In genomic region chr8:71628396-71629095, GRCm38 (mm10) we compare ENCODE assay signal across 8 mouse cellular contexts. TPM values are rescaled to one million over a fixed set of nuclear protein-coding genes. Genes with fewer than 3 reads are reported as not detected.
DNase-seq lines count a peak whose midpoint lies in the region; ATAC-seq and TF ChIP-seq lines count a peak whose summit lies in the region.

No protein-coding gene starts in this region.

- peak overlapping the region; percentile 55 for H3ac ChIP-seq in C2C12 (ENCODE audit: control insufficient read depth, insufficient read length, low read depth)

- H3K27ac ChIP-seq in gastrocnemius, adult 2 months = peak overlapping the region; percentile 89

- no peak for TF ChIP-seq CTCF in gastrocnemius, adult 2 months (IDR thresholded peaks at IDR 0.05)
- no peak for TF ChIP-seq CTCF in C2C12 (IDR thresholded peaks at IDR 0.05; ENCODE audit: control insufficient read depth, insufficient read depth, insufficient read length)

- peak; percentile 11 for ATAC-seq in granulocyte monocyte progenitor cell, adult 5-6 weeks (replicated peaks; ENCODE audit: poor library complexity, severe bottlenecking)

- H3K27me3 ChIP-seq in C2C12 (ENCODE audit: control insufficient read depth, insufficient read depth, insufficient read length) = no peaks in the 10 kb centered on the region

- no peaks in the 10 kb centered on the region for H3K79me2 ChIP-seq in C2C12 (ENCODE audit: control insufficient read depth, insufficient read depth)

- peak overlapping the region; percentile 75 for H3K4me3 ChIP-seq in gastrocnemius, adult 2 months
- H3K4me3 ChIP-seq in C2C12 (ENCODE audit: insufficient read depth, poor library complexity, severe bottlenecking) = peak overlapping the region; percentile 18

- intact Hi-C loops in gastrocnemius, adult 2 months (cut with DNase I) = loop anchor here (2.0 kb wide), 1 partner anchor 36 kb away; the partner anchor contains the start of gene Pgls
- intact Hi-C loops in gastrocnemius, postnatal 36 days (cut with DNase I) = no loop called here

- H3K79me3 ChIP-seq in C2C12 (ENCODE audit: low read depth) = no peaks in the 10 kb centered on the region

- H3K36me3 ChIP-seq in C2C12 (ENCODE audit: control insufficient read depth, insufficient read depth) = peaks cover 24% of the 10 kb centered on the region

- DNase-seq in gastrocnemius, adult 2 months = peak; percentile 47
- no peak for DNase-seq in gastrocnemius, postnatal 36 days
- peak; percentile 38 for DNase-seq in lung, postnatal 10 days
- no peak for DNase-seq in layer of hippocampus, postnatal 14 days (ENCODE audit: low spot score in 2 of 2)
- DNase-seq in spleen, postnatal 4 days (ENCODE audit: low spot score in 2 of 2) = no peak
- DNase-seq in Muller cell, postnatal 12 days (ENCODE audit: inconsistent ontology term) = no peak

TF ChIP-seq in C2C12, 6 proteins besides CTCF, POLR2A, EP300 and RAD21:
- TF ChIP-seq MAX (IDR thresholded peaks at IDR 0.05) (no peak), FOSL1 (IDR thresholded peaks at IDR 0.05; ENCODE audit: insufficient read depth, low read length, poor library complexity, severe bottlenecking) (no peak), USF1 (IDR thresholded peaks at IDR 0.05; ENCODE audit: low read depth) (no peak), MYOD1 (IDR thresholded peaks at IDR 0.05; ENCODE audit: control insufficient read depth, insufficient read length, low read depth) (no peak), CEBPB (IDR thresholded peaks at IDR 0.05; ENCODE audit: low read depth) (no peak), MYOG (IDR thresholded peaks at IDR 0.05; ENCODE audit: control insufficient read depth, extremely low read depth, insufficient read length) (no peak)

RNA-seq across cellular contexts. Expression of gene Colgalt1, which starts 17.7 kb away (rescaled TPM):
- total RNA-seq in gastrocnemius, adult 2 months (2021) = 10 to 100 TPM; 39.6 to 44.3 TPM
- 10 to 100 TPM; 33.0 to 35.6 TPM for total RNA-seq in gastrocnemius, postnatal 36 days (2021)
- 72.3 TPM for polyA plus RNA-seq in C2C12 (2012; fragmentation: generic; extraction: Trizol)
- total RNA-seq in granulocyte monocyte progenitor cell, adult 5-6 weeks (2014; fragmentation: Nextera tagmentation) = 93.8 and 107 TPM in 2 replicates
- 77.1 and 84.4 TPM in 2 replicates for total RNA-seq in granulocyte monocyte progenitor cell, adult 5-6 weeks (2017)
- 10 to 100 TPM; 58.4 to 62.9 TPM for total RNA-seq in layer of hippocampus, postnatal 14 days (2021)

RNA-seq across cellular contexts. Expression of gene Fam129c, which starts 31.1 kb away (rescaled TPM):
- total RNA-seq in gastrocnemius, adult 2 months (2021) = 1 to 10 TPM in 1 of 2 experiments, under 1 TPM in 1; 0.79 to 1.4 TPM
- total RNA-seq in gastrocnemius, postnatal 36 days (2021) = under 1 TPM; 0.71 to 0.76 TPM
- 2.4 TPM for polyA plus RNA-seq in C2C12 (2012; fragmentation: generic; extraction: Trizol)
- total RNA-seq in granulocyte monocyte progenitor cell, adult 5-6 weeks (2014; fragmentation: Nextera tagmentation) = 11.6 and 11.7 TPM in 2 replicates
- 0.69 and 6.1 TPM in 2 replicates for total RNA-seq in granulocyte monocyte progenitor cell, adult 5-6 weeks (2017)
- 1 to 10 TPM; 2.6 to 2.7 TPM for total RNA-seq in layer of hippocampus, postnatal 14 days (2021)

RNA-seq across cellular contexts. Expression of gene Pgls, which starts 36.6 kb away (rescaled TPM):
- 10 to 100 TPM; 19.3 to 28.6 TPM for total RNA-seq in gastrocnemius, adult 2 months (2021)
- 10 to 100 TPM; 25.6 to 26.1 TPM for total RNA-seq in gastrocnemius, postnatal 36 days (2021)
- 231 TPM for polyA plus RNA-seq in C2C12 (2012; fragmentation: generic; extraction: Trizol)
- total RNA-seq in granulocyte monocyte progenitor cell, adult 5-6 weeks (2014; fragmentation: Nextera tagmentation) = 143 and 180 TPM in 2 replicates
- 155 and 185 TPM in 2 replicates for total RNA-seq in granulocyte monocyte progenitor cell, adult 5-6 weeks (2017)
- total RNA-seq in layer of hippocampus, postnatal 14 days (2021) = 10 to 100 TPM; 59.0 to 61.6 TPM

RNA-seq across cellular contexts. Expression of gene Unc13a, which starts 43.0 kb away (rescaled TPM):
- not detected for total RNA-seq in gastrocnemius, adult 2 months (2021)
- total RNA-seq in gastrocnemius, postnatal 36 days (2021) = not detected
- polyA plus RNA-seq in C2C12 (2012; fragmentation: generic; extraction: Trizol) = 1.5 TPM
- 0.60 TPM in 1 of 2 replicates, not detected in the other for total RNA-seq in granulocyte monocyte progenitor cell, adult 5-6 weeks (2014; fragmentation: Nextera tagmentation)
- 0.04 and 1.8 TPM in 2 replicates for total RNA-seq in granulocyte monocyte progenitor cell, adult 5-6 weeks (2017)
- 100 to 1,000 TPM; 268 to 281 TPM for total RNA-seq in layer of hippocampus, postnatal 14 days (2021)

RNA-seq across cellular contexts. Expression of gene Jak3, which starts 47.5 kb away (rescaled TPM):
- total RNA-seq in gastrocnemius, adult 2 months (2021) = 1 to 10 TPM; 2.1 to 2.5 TPM
- 1 to 10 TPM; 1.8 TPM for total RNA-seq in gastrocnemius, postnatal 36 days (2021)
- 1.2 TPM for polyA plus RNA-seq in C2C12 (2012; fragmentation: generic; extraction: Trizol)
- 10.9 and 17.5 TPM in 2 replicates for total RNA-seq in granulocyte monocyte progenitor cell, adult 5-6 weeks (2014; fragmentation: Nextera tagmentation)
- total RNA-seq in granulocyte monocyte progenitor cell, adult 5-6 weeks (2017) = 7.2 and 8.1 TPM in 2 replicates
- 1 to 10 TPM; 7.1 to 7.7 TPM for total RNA-seq in layer of hippocampus, postnatal 14 days (2021)

Comparison
In these comparisons a context has a peak if more than half of its experiments do, and no peak if none do; other contexts are left out.
1. DNase-seq: peak in gastrocnemius, adult 2 months (single experiment) and lung, postnatal 10 days (single experiment); none in gastrocnemius, postnatal 36 days (0 of 2), layer of hippocampus, postnatal 14 days (0 of 2), spleen, postnatal 4 days (0 of 2) and Muller cell, postnatal 12 days (single experiment).